ENCODE assay signal across 15 mouse cellular contexts in genomic region chr12:35417943-35418342, GRCm38 (mm10).
A peak's percentile ranks its signal among the peaks of the same experiment; 100 is the strongest.
DNase-seq lines count a peak whose midpoint lies in the region; ATAC-seq lines count a peak whose summit lies in the region.
"Had no signal": no experiment of that assay in that cellular context is flagged by ENCODE, and none has a peak within 500 bp of the region (broad histone marks: within the 10 kb centered on the region; RNA-seq: fewer than 3 reads in every experiment).

No protein-coding gene starts in this region.

- no peaks in the 10 kb centered on the region for H3K4me1 ChIP-seq in kidney, embryonic 14.5 days (ENCODE audit: control insufficient read depth, insufficient read depth, low read length)
- H3K4me1 ChIP-seq: embryonic facial prominence, embryonic 15.5 days; midbrain, embryonic 10.5 days had no signal

- WGBS in kidney, embryonic 14.5 days, result 76% methylated on average over 4 of the region's 4 CpGs

- H3K27ac ChIP-seq in kidney, embryonic 14.5 days (ENCODE audit: low read depth, low read length), result no peak overlapping the region
- H3K27ac ChIP-seq: embryonic facial prominence, embryonic 15.5 days; limb, embryonic 10.5 days; midbrain, embryonic 10.5 days had no signal

- no peaks in the 10 kb centered on the region for H3K36me3 ChIP-seq in kidney, embryonic 14.5 days (ENCODE audit: control insufficient read depth, insufficient read depth, low read length)
- H3K36me3 ChIP-seq: embryonic facial prominence, embryonic 15.5 days; limb, embryonic 10.5 days; midbrain, embryonic 10.5 days had no signal

- no peak for ATAC-seq in kidney, embryonic 14.5 days (ENCODE audit: low FRiP score, low TSS enrichment)
- ATAC-seq in megakaryocyte, adult 5-6 weeks (ENCODE audit: poor library complexity, severe bottlenecking), result peak; percentile 94
- ATAC-seq: forebrain, embryonic 16.5 days; intestine, embryonic 16.5 days had no signal

- H3K9ac ChIP-seq in kidney, embryonic 14.5 days (ENCODE audit: low read depth, low read length), result no peak overlapping the region
- H3K9ac ChIP-seq: embryonic facial prominence, embryonic 15.5 days had no signal

- no peaks in the 10 kb centered on the region for H3K27me3 ChIP-seq in kidney, embryonic 14.5 days (ENCODE audit: control insufficient read depth, insufficient read depth, low read length)
- H3K27me3 ChIP-seq: CH12.LX; embryonic facial prominence, embryonic 15.5 days had no signal

- no peaks in the 10 kb centered on the region for H3K9me3 ChIP-seq in kidney, embryonic 14.5 days (ENCODE audit: control insufficient read depth, low read length)
- H3K9me3 ChIP-seq: embryonic facial prominence, embryonic 15.5 days; limb, embryonic 10.5 days; midbrain, embryonic 10.5 days had no signal

- no peak overlapping the region for H3K4me2 ChIP-seq in kidney, embryonic 14.5 days (replicated peaks; ENCODE audit: low read depth, low read length)
- H3K4me2 ChIP-seq: embryonic facial prominence, embryonic 15.5 days had no signal

- H3K4me3 ChIP-seq in kidney, embryonic 14.5 days (ENCODE audit: low read length), result no peak overlapping the region
- H3K4me3 ChIP-seq: embryonic facial prominence, embryonic 15.5 days; limb, embryonic 10.5 days; midbrain, embryonic 10.5 days had no signal

- DNase-seq in kidney, adult 9 months, result peak; percentile 4
- peak; percentile 6 for DNase-seq in ZHBTc4 (ENCODE audit: low read depth, low spot score)
- peak; percentile 12 to 16 for DNase-seq in adrenal gland, postnatal 36 days
- no peak for DNase-seq in right cerebral cortex, postnatal 25 days
- no peak for DNase-seq in thymus, postnatal 36 days
- DNase-seq: cerebellum, adult 11-12 months; kidney, postnatal 4 days had no signal

Comparison
In these comparisons a context has a peak if more than half of its experiments do, and no peak if none do; other contexts are left out.
1. DNase-seq: peak in kidney, adult 9 months (single experiment), ZHBTc4 (single experiment) and adrenal gland, postnatal 36 days (2 of 2); none in right cerebral cortex, postnatal 25 days (single experiment) and thymus, postnatal 36 days (0 of 2).